ENCODE assay signal across 1 mouse cellular context in genomic region chr5:103770447-103771222, GRCm38 (mm10).
A peak's percentile ranks its signal among the peaks of the same experiment; 100 is the strongest.
TF ChIP-seq lines count a peak whose summit lies in the region.

No protein-coding gene starts in this region.

TF ChIP-seq in MEL, 35 proteins besides CTCF, POLR2A, EP300 and RAD21 (continued from another document):
- TF ChIP-seq RCOR1 (IDR thresholded peaks at IDR 0.05; ENCODE audit: low read depth, low read length) (peak; percentile 85), MYB (IDR thresholded peaks at IDR 0.05; ENCODE audit: low read depth, low read length) (no peak), TAL1 (IDR thresholded peaks at IDR 0.05; ENCODE audit: low read length) (peak; percentile 38), TBP (IDR thresholded peaks at IDR 0.05; ENCODE audit: low read depth, low read length) (no peak), KAT2A (conservative IDR thresholded peaks at IDR 0.05; ENCODE audit: low read depth, low read length) (no peak), HCFC1 (IDR thresholded peaks at IDR 0.05; ENCODE audit: low read depth, low read length) (no peak), CHD1 (IDR thresholded peaks at IDR 0.05; ENCODE audit: low read depth, low read length) (no peak), MAX (IDR thresholded peaks at IDR 0.05; ENCODE audit: low read length) (0 out of 2 replicates have a peak, but pooled peaks have one; percentile 36), GABPA (IDR thresholded peaks at IDR 0.05; ENCODE audit: low read depth, low read length) (no peak), ZKSCAN1 (IDR thresholded peaks at IDR 0.05; ENCODE audit: low read depth, low read length) (no peak), MXI1 (IDR thresholded peaks at IDR 0.05; ENCODE audit: low read depth, low read length) (0 out of 2 replicates have a peak, but pooled peaks have one; percentile 34), MAZ (IDR thresholded peaks at IDR 0.05; ENCODE audit: low read depth, low read length) (peak; percentile 35; the same call in 1 of the 2 replicates), GATA1 (IDR thresholded peaks at IDR 0.05; ENCODE audit: low read depth, low read length) (peak; percentile 92), MAFK (IDR thresholded peaks at IDR 0.05; ENCODE audit: borderline replicate concordance, low read depth, low read length) (peak; percentile 45; the same call in 1 of the 2 replicates), USF2 (IDR thresholded peaks at IDR 0.05; ENCODE audit: borderline replicate concordance in 1 of 2, insufficient read depth in 1 of 2, low read depth in 1 of 2, low read length in 2 of 2) (no peak), ZMIZ1 (IDR thresholded peaks at IDR 0.05; ENCODE audit: low read depth, low read length) (no peak)
